Mouse (Mus musculus) liver, embryonic 14.5 days (tissue): ENCODE data around the gene C3.

Source experiments
- CTCF ChIP-seq: IDR thresholded peaks from 2 replicates; pipeline ENCODE4 v1.5.1; 2016; ENCODE audit warnings: antibody characterized with exemption, low read depth, control low read depth
- EP300 ChIP-seq: IDR thresholded peaks from 2 replicates; pipeline ENCODE4 v1.6.1; 2016; ENCODE audit warnings: antibody characterized with exemption, low read depth

- TF ChIP-seq CTCF (no peak), EP300 (no peak)
Observed at GRCm38 (mm10) chr17:57229851-57230727, 2.2 kb upstream of the C3 start.
